Mouse (Mus musculus): ENCODE measurements around the gene Cxcr2.
"Not testable (repeated sequence)": the region's sequence is repeated elsewhere in the genome, so short reads cannot be mapped to it uniquely, and the experiment has no call there.

Cxcr2 gene

GRCm38 (mm10) chr1:74141781-74142180 lies 12.0 kb upstream of the Cxcr2 start:
- DNase-seq, result no peak

GRCm38 (mm10) chr1:74149106-74149885 lies 4.5 kb upstream of the Cxcr2 start:
- DNase-seq, result no peak

GRCm38 (mm10) chr1:74150101-74150500 lies 3.7 kb upstream of the Cxcr2 start:
- no peak for DNase-seq

- DNase-seq, result no peak
Observed at GRCm38 (mm10) chr1:74151091-74151490, 2.7 kb upstream of the Cxcr2 start.

- DNase-seq, result no peak
Observed at GRCm38 (mm10) chr1:74155435-74156012, 1.7 kb downstream of the Cxcr2 start.

GRCm38 (mm10) chr1:74156381-74156910 lies 2.7 kb downstream of the Cxcr2 start:
- DNase-seq, result no peak

GRCm38 (mm10) chr1:74159613-74160012 lies 5.8 kb downstream of the Cxcr2 start:
- DNase-seq, result not testable (repeated sequence)

- no peak for DNase-seq
Observed at GRCm38 (mm10) chr1:74160036-74160435, 6.2 kb downstream of the Cxcr2 start.

GRCm38 (mm10) chr1:74167136-74167535 lies 13.3 kb downstream of the Cxcr2 start:
- DNase-seq, result peak in 1 of 2 experiments; percentile 28

- no peak for DNase-seq
Observed at GRCm38 (mm10) chr1:74169721-74170120, 15.9 kb downstream of the Cxcr2 start.

GRCm38 (mm10) chr1:74172722-74173121 lies 18.9 kb downstream of the Cxcr2 start:
- no peak for DNase-seq

GRCm38 (mm10) chr1:74175731-74176130 lies 21.9 kb downstream of the Cxcr2 start:
- DNase-seq, result no peak

GRCm38 (mm10) chr1:74178618-74179017 lies 24.8 kb downstream of the Cxcr2 start:
- no peak for DNase-seq

- DNase-seq, result no peak
Observed at GRCm38 (mm10) chr1:74179624-74180408, 26.0 kb downstream of the Cxcr2 start.

GRCm38 (mm10) chr1:74181462-74181861 lies 27.7 kb downstream of the Cxcr2 start:
- DNase-seq, result no peak

GRCm38 (mm10) chr1:74183006-74183405 lies 29.2 kb downstream of the Cxcr2 start:
- DNase-seq, result no peak

- no peak for DNase-seq
Observed at GRCm38 (mm10) chr1:74190471-74190870, 36.7 kb downstream of the Cxcr2 start.

GRCm38 (mm10) chr1:74192711-74193110 lies 38.9 kb downstream of the Cxcr2 start:
- DNase-seq, result no peak

- DNase-seq, result no peak
Observed at GRCm38 (mm10) chr1:74194445-74194844, 40.7 kb downstream of the Cxcr2 start, which contains the start of gene Cxcr1. Gene Cxcr1 (minus strand): TSS chr1:74194631.

- DNase-seq, result no peak
Observed at GRCm38 (mm10) chr1:74195961-74196360, 42.2 kb downstream of the Cxcr2 start.

GRCm38 (mm10) chr1:74196621-74197419 lies 43.0 kb downstream of the Cxcr2 start:
- DNase-seq, result no peak

GRCm38 (mm10) chr1:74197726-74198470 lies 44.1 kb downstream of the Cxcr2 start:
- DNase-seq, result no peak

Data from cerebellum, postnatal 36 days (tissue).